Mouse (Mus musculus): Measurements from ENCODE around the gene Pgam5. TPM values are rescaled to one million over a fixed set of nuclear protein-coding genes. Genes with fewer than 3 reads are reported as not detected.

Gene Pgam5
- polyA plus RNA-seq, 1 experiment, result 8.6 TPM

DNA sequence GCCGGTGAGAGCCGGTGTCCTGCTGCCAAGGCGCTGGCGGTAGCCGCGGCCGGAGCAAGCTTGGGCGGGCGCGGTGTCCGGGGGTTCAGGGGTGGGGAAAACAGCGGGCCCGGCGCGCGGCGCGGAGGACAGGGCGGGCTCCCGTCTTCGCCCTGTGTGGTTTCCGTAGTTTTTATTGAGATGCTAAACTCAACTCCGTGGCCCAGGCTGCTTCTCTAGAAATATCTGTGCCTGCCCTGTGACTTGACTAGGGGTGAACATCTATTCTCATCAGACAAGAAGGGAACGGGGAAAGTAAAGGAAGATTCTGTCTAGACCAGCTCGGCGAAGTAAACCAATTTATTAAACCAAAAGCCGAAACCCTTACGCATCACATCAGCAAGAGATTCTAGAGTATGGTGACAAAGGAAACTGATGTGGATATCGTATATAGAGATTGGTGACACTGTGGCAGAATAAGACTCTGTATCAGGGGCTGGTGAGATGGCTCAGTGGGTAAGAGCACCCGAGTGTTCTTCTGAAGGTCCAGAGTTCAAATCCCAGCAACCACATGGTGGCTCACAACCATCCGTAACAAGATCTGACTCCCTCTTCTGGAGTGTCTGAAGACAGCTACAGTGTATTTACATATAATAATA lies 16.9 kb upstream of the Pgam5 start:
- Histone ChIP-seq H3K27ac (ENCODE audit: insufficient read depth, low read depth, low read length) (no peak overlapping the region), H3K4me3 (ENCODE audit: low read depth, low read length) (peak overlapping the region; percentile 97), H3K4me1 (ENCODE audit: control insufficient read depth, insufficient read depth, insufficient read length, low read length) (no peaks in the 10 kb centered on the region; the same call in 1 of the 2 replicates), H3K36me3 (ENCODE audit: control insufficient read depth, insufficient read depth, low read length) (no peaks in the 10 kb centered on the region; the same call in 1 of the 2 replicates), H3K27me3 (ENCODE audit: control insufficient read depth, insufficient read depth, low read length) (no peaks in the 10 kb centered on the region)
- TF ChIP-seq POLR2A (IDR thresholded peaks at IDR 0.05; ENCODE audit: low read depth, low read length), result no peak
- TF ChIP-seq CTCF (IDR thresholded peaks at IDR 0.05; ENCODE audit: extremely low read depth, insufficient read length, insufficient replicate concordance, low read depth, low read length), result no peak
- under 1% methylated on average over 31 of the region's 31 CpGs for WGBS

DNA sequence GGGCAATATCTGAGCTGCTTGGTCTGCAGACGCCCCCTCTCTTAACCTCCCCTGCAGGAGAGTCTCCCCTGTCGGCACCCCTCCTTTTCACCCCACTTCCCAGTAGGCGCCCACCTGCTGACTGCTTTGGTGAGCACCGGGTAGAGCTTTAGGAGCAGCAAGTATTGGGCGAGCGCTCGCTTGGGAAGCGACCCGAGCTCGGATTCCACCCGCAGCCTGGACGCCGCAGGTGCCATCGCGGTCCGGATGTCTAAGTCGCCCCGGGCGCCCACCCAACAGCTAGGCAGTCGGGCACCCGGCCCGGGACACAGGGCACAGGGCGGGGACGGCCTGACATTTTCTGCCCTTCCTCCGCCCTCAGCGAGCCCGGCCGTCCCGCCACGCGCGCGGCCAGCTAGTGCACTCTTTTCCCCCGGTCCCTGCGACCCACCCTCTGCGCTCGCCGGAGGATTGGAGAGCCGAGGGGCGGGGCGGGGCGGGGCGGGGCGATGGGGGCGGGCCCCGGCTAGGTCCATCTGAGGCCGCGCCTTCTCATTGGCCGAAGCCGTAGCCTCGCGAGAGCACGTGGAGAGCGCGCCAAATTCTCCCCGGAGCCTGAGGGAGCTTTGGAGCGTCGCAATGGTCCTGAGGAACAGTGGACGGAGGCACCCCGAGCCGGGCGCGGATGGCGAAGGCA lies 16.2 kb upstream of the Pgam5 start, which contains the start of the genes Pxmp2 and Pole:
TSS of gene Pxmp2 (minus strand) at position 417 of the 676 bp plus-strand sequence.
TSS of gene Pole (plus strand) at position 537 of the 676 bp plus-strand sequence.
- Histone ChIP-seq H3K27me3 (ENCODE audit: control insufficient read depth, insufficient read depth, low read length) (no peaks in the 10 kb centered on the region), H3K36me3 (ENCODE audit: control insufficient read depth, insufficient read depth, low read length) (no peaks in the 10 kb centered on the region), H3K4me3 (ENCODE audit: low read depth, low read length) (peak within 1 kb of the TSS; percentile 97), H3K4me1 (ENCODE audit: control insufficient read depth, insufficient read depth, insufficient read length, low read length) (no peaks in the 10 kb centered on the region; the same call in 1 of the 2 replicates), H3K27ac (ENCODE audit: insufficient read depth, low read depth, low read length) (0 out of 2 replicates have a peak within 1 kb of the TSS, but pooled peaks have one; percentile 13)
- TF ChIP-seq CTCF (IDR thresholded peaks at IDR 0.05; ENCODE audit: extremely low read depth, insufficient read length, insufficient replicate concordance, low read depth, low read length) (no peak), POLR2A (IDR thresholded peaks at IDR 0.05; ENCODE audit: low read depth, low read length) (peak; percentile 62; the same call in 1 of the 2 replicates)
- under 1% methylated on average over 64 of the region's 64 CpGs for WGBS

DNA sequence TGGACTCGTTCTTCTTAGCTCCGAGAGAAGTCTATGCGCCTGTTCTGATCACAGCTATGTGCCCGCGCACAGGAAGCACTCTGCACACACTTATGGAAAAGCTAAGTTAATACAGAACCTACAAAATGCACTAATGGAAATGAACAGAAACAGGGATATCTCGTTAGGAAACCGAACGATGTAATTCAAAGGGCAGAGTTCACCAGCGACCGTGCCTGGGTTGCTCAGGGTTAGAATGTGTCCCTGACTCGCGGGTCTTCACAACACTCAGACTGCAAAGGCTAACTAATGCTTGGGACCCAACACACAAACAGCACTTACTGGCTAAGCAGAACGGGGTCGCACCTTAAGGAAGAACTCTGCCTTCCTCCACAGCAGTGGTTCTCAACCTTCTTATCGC lies 15.4 kb upstream of the Pgam5 start:
- no peaks in the 10 kb centered on the region for H3K27me3 ChIP-seq (ENCODE audit: control insufficient read depth, insufficient read depth, low read length)
- TF ChIP-seq CTCF (IDR thresholded peaks at IDR 0.05; ENCODE audit: extremely low read depth, insufficient read length, insufficient replicate concordance, low read depth, low read length), result no peak
- no peak for TF ChIP-seq POLR2A (IDR thresholded peaks at IDR 0.05; ENCODE audit: low read depth, low read length)
- 1% methylated on average over 15 of the region's 15 CpGs for WGBS
- no peaks in the 10 kb centered on the region for H3K36me3 ChIP-seq (ENCODE audit: control insufficient read depth, insufficient read depth, low read length)
- peak overlapping the region; percentile 97 for H3K4me3 ChIP-seq (ENCODE audit: low read depth, low read length)
- no peaks in the 10 kb centered on the region; the same call in 1 of the 2 replicates for H3K4me1 ChIP-seq (ENCODE audit: control insufficient read depth, insufficient read depth, insufficient read length, low read length)
- H3K27ac ChIP-seq (ENCODE audit: insufficient read depth, low read depth, low read length), result no peak overlapping the region

DNA sequence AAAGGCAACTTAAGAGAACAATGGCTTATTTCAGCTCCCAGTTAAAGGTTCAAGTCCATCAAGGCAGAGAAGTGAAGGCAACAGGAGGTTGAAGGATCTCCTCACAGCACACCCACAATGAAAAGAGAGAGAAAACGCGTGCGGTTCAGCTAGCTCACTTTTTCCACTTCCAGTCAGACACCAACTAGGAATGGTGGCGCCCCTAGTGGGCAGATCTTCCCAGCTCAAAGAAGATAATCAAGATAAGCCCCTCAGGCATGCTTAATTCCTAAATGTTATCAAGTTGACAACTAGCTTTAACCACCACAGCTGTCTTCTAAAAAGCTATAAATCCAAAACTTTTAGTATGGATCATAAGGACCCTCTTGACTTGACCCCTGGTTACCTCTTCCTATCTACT lies 14.8 kb upstream of the Pgam5 start:
- Histone ChIP-seq H3K27ac (ENCODE audit: insufficient read depth, low read depth, low read length) (no peak overlapping the region), H3K4me1 (ENCODE audit: control insufficient read depth, insufficient read depth, insufficient read length, low read length) (no peaks in the 10 kb centered on the region; the same call in 1 of the 2 replicates), H3K4me3 (ENCODE audit: low read depth, low read length) (no peak overlapping the region), H3K27me3 (ENCODE audit: control insufficient read depth, insufficient read depth, low read length) (no peaks in the 10 kb centered on the region), H3K36me3 (ENCODE audit: control insufficient read depth, insufficient read depth, low read length) (no peaks in the 10 kb centered on the region)
- 6% methylated on average over 4 of the region's 4 CpGs for WGBS
- TF ChIP-seq CTCF (IDR thresholded peaks at IDR 0.05; ENCODE audit: extremely low read depth, insufficient read length, insufficient replicate concordance, low read depth, low read length) (peak; percentile 56; the same call in 1 of the 2 replicates), POLR2A (IDR thresholded peaks at IDR 0.05; ENCODE audit: low read depth, low read length) (no peak)

DNA sequence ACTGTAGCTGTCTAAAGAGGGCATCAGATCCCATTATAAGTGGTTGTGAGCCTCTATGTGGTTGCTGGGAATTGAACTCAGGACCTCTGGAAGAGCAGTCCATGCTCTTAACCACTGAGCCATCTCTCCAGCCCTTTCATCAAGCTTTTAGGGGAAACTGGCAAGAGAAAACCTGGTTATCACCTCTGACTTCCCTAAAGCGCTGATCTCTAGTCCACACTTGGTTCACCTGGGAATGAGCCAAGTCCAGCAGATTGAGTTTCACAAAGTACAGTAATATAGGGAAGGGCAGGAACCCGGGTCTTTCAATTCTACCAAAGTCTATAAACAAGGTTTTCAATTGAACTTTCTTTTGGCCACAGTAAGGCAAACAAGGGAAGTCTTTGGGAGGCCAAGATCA lies 12.3 kb upstream of the Pgam5 start:
- WGBS, result 31% methylated on average over 2 of the region's 2 CpGs
- no peaks in the 10 kb centered on the region for H3K36me3 ChIP-seq (ENCODE audit: control insufficient read depth, insufficient read depth, low read length)
- H3K4me1 ChIP-seq (ENCODE audit: control insufficient read depth, insufficient read depth, insufficient read length, low read length), result no peaks in the 10 kb centered on the region; the same call in 1 of the 2 replicates
- H3K4me3 ChIP-seq (ENCODE audit: low read depth, low read length), result no peak overlapping the region
- TF ChIP-seq CTCF (IDR thresholded peaks at IDR 0.05; ENCODE audit: extremely low read depth, insufficient read length, insufficient replicate concordance, low read depth, low read length), result no peak
- no peak for TF ChIP-seq POLR2A (IDR thresholded peaks at IDR 0.05; ENCODE audit: low read depth, low read length)
- no peaks in the 10 kb centered on the region for H3K27me3 ChIP-seq (ENCODE audit: control insufficient read depth, insufficient read depth, low read length)
- no peak overlapping the region for H3K27ac ChIP-seq (ENCODE audit: insufficient read depth, low read depth, low read length)

DNA sequence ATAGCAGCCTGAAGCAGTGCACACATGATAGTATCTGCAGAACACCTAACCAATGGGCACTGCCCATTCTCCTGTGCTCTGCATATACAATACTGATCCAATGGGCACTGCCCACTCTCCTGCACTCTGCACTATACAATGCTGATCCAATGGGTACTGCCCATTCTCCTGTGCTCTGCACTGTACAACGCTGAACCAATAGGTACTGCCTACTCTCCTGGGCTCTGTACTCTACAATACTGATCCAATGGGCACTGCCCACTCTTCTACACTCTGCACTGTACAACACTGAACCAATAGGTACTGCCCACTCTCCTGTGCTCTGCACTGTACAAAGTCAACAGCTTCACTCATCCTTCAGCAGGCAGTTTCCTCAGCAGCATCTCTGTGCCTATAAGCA lies 7.2 kb upstream of the Pgam5 start:
- no peaks in the 10 kb centered on the region for H3K4me1 ChIP-seq (ENCODE audit: control insufficient read depth, insufficient read depth, insufficient read length, low read length)
- TF ChIP-seq POLR2A (IDR thresholded peaks at IDR 0.05; ENCODE audit: low read depth, low read length) (no peak), CTCF (IDR thresholded peaks at IDR 0.05; ENCODE audit: extremely low read depth, insufficient read length, insufficient replicate concordance, low read depth, low read length) (no peak)
- WGBS, result 94% methylated on average over 1 of the region's 1 CpGs
- H3K27ac ChIP-seq (ENCODE audit: insufficient read depth, low read depth, low read length), result no peak overlapping the region
- no peaks in the 10 kb centered on the region for H3K27me3 ChIP-seq (ENCODE audit: control insufficient read depth, insufficient read depth, low read length)
- no peak overlapping the region for H3K4me3 ChIP-seq (ENCODE audit: low read depth, low read length)
- H3K36me3 ChIP-seq (ENCODE audit: control insufficient read depth, insufficient read depth, low read length), result no peaks in the 10 kb centered on the region

DNA sequence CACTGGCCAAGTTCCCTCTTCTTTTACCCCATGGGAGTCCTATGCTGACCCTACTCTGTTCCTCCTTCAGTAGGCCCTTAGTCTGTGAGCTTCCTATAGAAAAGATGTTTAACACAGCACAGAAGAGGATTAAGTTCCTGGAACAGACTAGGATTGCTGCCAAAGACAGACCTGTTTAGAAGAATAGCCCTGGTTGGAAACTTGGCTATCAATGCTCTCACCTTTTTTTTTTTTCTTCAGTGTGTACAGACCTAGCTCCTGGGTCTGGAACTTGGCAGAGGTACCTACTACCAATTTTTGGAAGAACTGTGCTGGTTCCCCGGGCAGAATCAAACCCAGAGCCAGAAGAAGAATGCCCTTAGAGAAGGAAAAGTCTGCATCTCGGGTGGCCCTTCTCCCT lies 6.7 kb upstream of the Pgam5 start:
- WGBS, result 80% methylated on average over 2 of the region's 2 CpGs
- TF ChIP-seq POLR2A (IDR thresholded peaks at IDR 0.05; ENCODE audit: low read depth, low read length), result no peak
- no peak for TF ChIP-seq CTCF (IDR thresholded peaks at IDR 0.05; ENCODE audit: extremely low read depth, insufficient read length, insufficient replicate concordance, low read depth, low read length)
- no peaks in the 10 kb centered on the region for H3K4me1 ChIP-seq (ENCODE audit: control insufficient read depth, insufficient read depth, insufficient read length, low read length)
- no peak overlapping the region for H3K27ac ChIP-seq (ENCODE audit: insufficient read depth, low read depth, low read length)
- no peaks in the 10 kb centered on the region for H3K36me3 ChIP-seq (ENCODE audit: control insufficient read depth, insufficient read depth, low read length)
- H3K27me3 ChIP-seq (ENCODE audit: control insufficient read depth, insufficient read depth, low read length), result no peaks in the 10 kb centered on the region
- no peak overlapping the region for H3K4me3 ChIP-seq (ENCODE audit: low read depth, low read length)

Data from small intestine, adult 2 months (tissue).